Mouse (Mus musculus): ENCODE measurements at regions not wholly inside any gene's neighbourhood (a gene's known extent, or its start where the extent isn't known, plus 50 kb on each side); places are given as distances from the start of the nearest gene placed in this dataset.

- no peaks in the 10 kb centered on the region for H3K4me1 ChIP-seq (ENCODE audit: control insufficient read depth, insufficient read depth, low read length)
- WGBS, result 53% methylated on average over 10 of the region's 10 CpGs
- no peak overlapping the region for H3K4me3 ChIP-seq (ENCODE audit: low read depth, low read length)
- H3K27ac ChIP-seq (ENCODE audit: low read depth, low read length), result no peak overlapping the region
- H3K9ac ChIP-seq (ENCODE audit: low read length), result no peak overlapping the region
- no peak overlapping the region for H3K4me2 ChIP-seq (ENCODE audit: low read length)
- H3K36me3 ChIP-seq (ENCODE audit: control insufficient read depth, insufficient read depth, low read length), result no peaks in the 10 kb centered on the region
- peak; percentile 74 for DNase-seq (ENCODE audit: low spot score)
- no peaks in the 10 kb centered on the region for H3K27me3 ChIP-seq (replicated peaks; ENCODE audit: control insufficient read depth, insufficient read depth, low read length)
- ATAC-seq, result peak; percentile 85
- H3K9me3 ChIP-seq (replicated peaks; ENCODE audit: control insufficient read depth, low read length), result no peaks in the 10 kb centered on the region
Measured at GRCm38 (mm10) chr8:23531551-23532142, 1120.5 kb downstream of the Mrps31 start.

GRCm38 (mm10) chr8:23537681-23538359, 1126.7 kb downstream of the Mrps31 start:
- H3K4me1 ChIP-seq (ENCODE audit: control insufficient read depth, insufficient read depth, low read length), result no peaks in the 10 kb centered on the region
- no peak overlapping the region for H3K4me3 ChIP-seq (ENCODE audit: low read depth, low read length)
- H3K27me3 ChIP-seq (replicated peaks; ENCODE audit: control insufficient read depth, insufficient read depth, low read length), result no peaks in the 10 kb centered on the region
- H3K9ac ChIP-seq (ENCODE audit: low read length), result no peak overlapping the region
- ATAC-seq (no peak), DNase-seq (ENCODE audit: low spot score) (no peak)
- no peak overlapping the region for H3K4me2 ChIP-seq (ENCODE audit: low read length)
- H3K36me3 ChIP-seq (ENCODE audit: control insufficient read depth, insufficient read depth, low read length), result no peaks in the 10 kb centered on the region
- H3K9me3 ChIP-seq (replicated peaks; ENCODE audit: control insufficient read depth, low read length), result no peaks in the 10 kb centered on the region
- 71% methylated on average over 7 of the region's 7 CpGs for WGBS
- H3K27ac ChIP-seq (ENCODE audit: low read depth, low read length), result no peak overlapping the region

GRCm38 (mm10) chr8:23553565-23554473, 1142.7 kb downstream of the Mrps31 start:
- H3K27ac ChIP-seq (ENCODE audit: low read depth, low read length), result no peak overlapping the region
- no peaks in the 10 kb centered on the region for H3K36me3 ChIP-seq (ENCODE audit: control insufficient read depth, insufficient read depth, low read length)
- peaks cover 3% of the 10 kb centered on the region; the same call in 1 of the 2 replicates for H3K4me1 ChIP-seq (ENCODE audit: control insufficient read depth, insufficient read depth, low read length)
- no peaks in the 10 kb centered on the region for H3K27me3 ChIP-seq (replicated peaks; ENCODE audit: control insufficient read depth, insufficient read depth, low read length)
- no peak overlapping the region for H3K4me2 ChIP-seq (ENCODE audit: low read length)
- no peaks in the 10 kb centered on the region for H3K9me3 ChIP-seq (replicated peaks; ENCODE audit: control insufficient read depth, low read length)
- peak; percentile 19 for DNase-seq (ENCODE audit: low spot score)
- ATAC-seq, result no peak
- H3K9ac ChIP-seq (ENCODE audit: low read length), result no peak overlapping the region
- H3K4me3 ChIP-seq (ENCODE audit: low read depth, low read length), result no peak overlapping the region
- WGBS, result 45% methylated on average over 11 of the region's 12 CpGs

GRCm38 (mm10) chr8:23560836-23561235, 1149.7 kb downstream of the Mrps31 start:
- H3K4me2 ChIP-seq (ENCODE audit: low read length), result no peak overlapping the region
- no peak overlapping the region; the same call in 1 of the 2 replicates for H3K27ac ChIP-seq (ENCODE audit: low read depth, low read length)
- WGBS, result 70% methylated on average over 5 of the region's 5 CpGs
- H3K4me1 ChIP-seq (ENCODE audit: control insufficient read depth, insufficient read depth, low read length), result peaks cover 17% of the 10 kb centered on the region
- H3K9ac ChIP-seq (ENCODE audit: low read length), result no peak overlapping the region
- H3K9me3 ChIP-seq (replicated peaks; ENCODE audit: control insufficient read depth, low read length), result no peaks in the 10 kb centered on the region
- DNase-seq (ENCODE audit: low spot score) (no peak), ATAC-seq (no peak)
- H3K27me3 ChIP-seq (replicated peaks; ENCODE audit: control insufficient read depth, insufficient read depth, low read length), result no peaks in the 10 kb centered on the region
- H3K4me3 ChIP-seq (ENCODE audit: low read depth, low read length), result no peak overlapping the region
- H3K36me3 ChIP-seq (ENCODE audit: control insufficient read depth, insufficient read depth, low read length), result no peaks in the 10 kb centered on the region

GRCm38 (mm10) chr8:23561683-23562385, 1150.7 kb downstream of the Mrps31 start:
- Histone ChIP-seq H3K4me2 (ENCODE audit: low read length) (peak overlapping the region; percentile 34; the same call in 1 of the 2 replicates), H3K9ac (ENCODE audit: low read length) (no peak overlapping the region), H3K9me3 (replicated peaks; ENCODE audit: control insufficient read depth, low read length) (no peaks in the 10 kb centered on the region), H3K27me3 (replicated peaks; ENCODE audit: control insufficient read depth, insufficient read depth, low read length) (no peaks in the 10 kb centered on the region), H3K4me3 (ENCODE audit: low read depth, low read length) (no peak overlapping the region), H3K4me1 (ENCODE audit: control insufficient read depth, insufficient read depth, low read length) (peaks cover 17% of the 10 kb centered on the region), H3K36me3 (ENCODE audit: control insufficient read depth, insufficient read depth, low read length) (no peaks in the 10 kb centered on the region), H3K27ac (ENCODE audit: low read depth, low read length) (no peak overlapping the region)
- peak; percentile 86 for ATAC-seq
- peak; percentile 91 for DNase-seq (ENCODE audit: low spot score)
- 4% methylated on average over 8 of the region's 8 CpGs for WGBS

- H3K9me3 ChIP-seq (replicated peaks; ENCODE audit: control insufficient read depth, low read length), result no peaks in the 10 kb centered on the region
- H3K27ac ChIP-seq (ENCODE audit: low read depth, low read length), result no peak overlapping the region
- H3K4me2 ChIP-seq (ENCODE audit: low read length), result peak overlapping the region; percentile 34
- WGBS, result 8% methylated on average over 9 of the region's 9 CpGs
- H3K36me3 ChIP-seq (ENCODE audit: control insufficient read depth, insufficient read depth, low read length), result no peaks in the 10 kb centered on the region
- H3K27me3 ChIP-seq (replicated peaks; ENCODE audit: control insufficient read depth, insufficient read depth, low read length), result no peaks in the 10 kb centered on the region
- no peak for DNase-seq (ENCODE audit: low spot score)
- no peak overlapping the region for H3K9ac ChIP-seq (ENCODE audit: low read length)
- no peak overlapping the region for H3K4me3 ChIP-seq (ENCODE audit: low read depth, low read length)
- H3K4me1 ChIP-seq (ENCODE audit: control insufficient read depth, insufficient read depth, low read length), result peaks cover 17% of the 10 kb centered on the region
- ATAC-seq, result peak; percentile 21
Measured at GRCm38 (mm10) chr8:23562504-23562903, 1151.3 kb downstream of the Mrps31 start.

- Histone ChIP-seq H3K36me3 (ENCODE audit: control insufficient read depth, insufficient read depth, low read length) (no peaks in the 10 kb centered on the region), H3K4me3 (ENCODE audit: low read depth, low read length) (no peak overlapping the region), H3K27me3 (replicated peaks; ENCODE audit: control insufficient read depth, insufficient read depth, low read length) (no peaks in the 10 kb centered on the region), H3K4me1 (ENCODE audit: control insufficient read depth, insufficient read depth, low read length) (peaks cover 17% of the 10 kb centered on the region), H3K9me3 (replicated peaks; ENCODE audit: control insufficient read depth, low read length) (no peaks in the 10 kb centered on the region), H3K9ac (ENCODE audit: low read length) (no peak overlapping the region), H3K4me2 (ENCODE audit: low read length) (peak overlapping the region; percentile 34), H3K27ac (ENCODE audit: low read depth, low read length) (no peak overlapping the region)
- WGBS, result 2% methylated on average over 15 of the region's 18 CpGs
- ATAC-seq (peak; percentile 66), DNase-seq (ENCODE audit: low spot score) (peak; percentile 56)
Measured at GRCm38 (mm10) chr8:23563065-23564020, 1152.2 kb downstream of the Mrps31 start.

- ATAC-seq (no peak), DNase-seq (ENCODE audit: low spot score) (no peak)
- H3K9me3 ChIP-seq (replicated peaks; ENCODE audit: control insufficient read depth, low read length), result no peaks in the 10 kb centered on the region
- no peak overlapping the region for H3K4me2 ChIP-seq (ENCODE audit: low read length)
- H3K4me3 ChIP-seq (ENCODE audit: low read depth, low read length), result no peak overlapping the region
- H3K9ac ChIP-seq (ENCODE audit: low read length), result no peak overlapping the region
- H3K4me1 ChIP-seq (ENCODE audit: control insufficient read depth, insufficient read depth, low read length), result peaks cover 3% of the 10 kb centered on the region; the same call in 1 of the 2 replicates
- no peaks in the 10 kb centered on the region for H3K27me3 ChIP-seq (replicated peaks; ENCODE audit: control insufficient read depth, insufficient read depth, low read length)
- WGBS, result 93% methylated on average over 3 of the region's 3 CpGs
- H3K36me3 ChIP-seq (ENCODE audit: control insufficient read depth, insufficient read depth, low read length), result no peaks in the 10 kb centered on the region
- no peak overlapping the region for H3K27ac ChIP-seq (ENCODE audit: low read depth, low read length)
Measured at GRCm38 (mm10) chr8:23567906-23568305, 1156.7 kb downstream of the Mrps31 start.
